Comparison of ENCODE assay signal across 9 mouse cellular contexts in the genomic region with DNA sequence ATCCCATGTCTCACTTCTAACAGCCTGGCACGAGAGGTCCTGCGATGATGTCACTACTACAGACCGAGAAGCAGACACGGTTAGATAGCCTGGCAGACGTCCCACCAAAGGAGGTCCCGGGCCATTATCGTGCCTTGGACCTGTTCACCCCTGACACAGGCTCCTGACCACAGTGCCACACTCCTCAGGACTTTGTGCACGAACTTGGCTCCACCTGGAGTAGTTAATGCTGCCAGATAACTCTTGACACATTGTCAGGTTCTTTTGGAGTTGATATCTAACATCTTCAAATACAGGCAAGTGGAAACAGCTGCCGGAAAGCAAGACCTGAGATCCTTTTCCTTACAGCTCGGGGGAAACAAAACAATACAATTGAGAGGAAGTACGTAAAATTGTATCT.
A peak's percentile ranks its signal among the peaks of the same experiment; 100 is the strongest.
DNase-seq lines count a peak whose midpoint lies in the region; TF ChIP-seq lines count a peak whose summit lies in the region.
"Had no signal": no experiment of that assay in that cellular context is flagged by ENCODE, and none has a peak within 500 bp of the region (broad histone marks: within the 10 kb centered on the region; RNA-seq: fewer than 3 reads in every experiment).

No protein-coding gene starts in this region.

- intact Hi-C loops in heart, postnatal 14 days (cut with DNase I) = loop anchor here (5.0 kb wide), 1 partner anchor 148 kb away; a partner anchor contains a TSS

- no peak for DNase-seq in layer of hippocampus, adult 2 months (ENCODE audit: low spot score in 2 of 2)
- no peak for DNase-seq in layer of hippocampus, postnatal 25 days (ENCODE audit: extremely low spot score in 1 of 2, low spot score in 1 of 2)
- peak; percentile 42 to 48 for DNase-seq in heart, postnatal 14 days
- DNase-seq in lung, postnatal 36 days = peak; percentile 49
- no peak for DNase-seq in thymus, postnatal 10 days (ENCODE audit: low spot score in 2 of 2)
- DNase-seq in frontal cortex, postnatal 10 days (ENCODE audit: low spot score in 2 of 2) = no peak

- H3K4me3 ChIP-seq in layer of hippocampus, adult 2 months = no peak overlapping the region
- H3K4me3 ChIP-seq in brown adipose tissue, adult 24 weeks (ENCODE audit: insufficient read depth, low read depth, low read length) = no peak overlapping the region
- H3K4me3 ChIP-seq: myocyte had no signal

- H3K27ac ChIP-seq in layer of hippocampus, adult 2 months = peak overlapping the region; percentile 25; the same call in 1 of the 2 replicates
- H3K27ac ChIP-seq in brown adipose tissue, adult 24 weeks (replicated peaks; ENCODE audit: low read depth, low read length) = peak overlapping the region; percentile 90
- H3K27ac ChIP-seq: liver, embryonic 14.5 days had no signal

- peaks cover 29% of the 10 kb centered on the region for H3K4me1 ChIP-seq in brown adipose tissue, adult 24 weeks (ENCODE audit: control insufficient read depth, insufficient read depth, insufficient read length, low read length)

- TF ChIP-seq CTCF in layer of hippocampus, adult 2 months (conservative IDR thresholded peaks at IDR 0.05) = no peak

Comparison
In these comparisons a context has a peak if more than half of its experiments do, and no peak if none do; other contexts are left out.
1. DNase-seq: peak in heart, postnatal 14 days (2 of 2) and lung, postnatal 36 days (single experiment); none in layer of hippocampus, adult 2 months (0 of 2), layer of hippocampus, postnatal 25 days (0 of 2), thymus, postnatal 10 days (0 of 2) and frontal cortex, postnatal 10 days (0 of 2).